Mouse (Mus musculus) embryonic facial prominence, embryonic 10.5 days (tissue): ENCODE measurements around the gene Rpa1. TPM values are rescaled to one million over a fixed set of nuclear protein-coding genes. Genes with fewer than 3 reads are reported as not detected.

Experiments
- DNase-seq: peaks from one replicate; pipeline ENCODE4 v3.0.0-alpha.2; 2017; ENCODE audit warnings: low spot score
- H3K27ac ChIP-seq: fragments of 300-500 bp; sonication (generic); replicated peaks from 2 replicates; pipeline ENCODE4 v1.5.1; 2016; ENCODE audit warnings: mild to moderate bottlenecking
- H3K27me3 ChIP-seq: fragments of 300-500 bp; sonication (generic); replicated peaks from 2 replicates; pipeline ENCODE4 v1.6.1; 2016; ENCODE audit warnings: low read depth, mild to moderate bottlenecking; ENCODE audit not compliant: poor library complexity, severe bottlenecking
- H3K36me3 ChIP-seq: fragments of 300-500 bp; sonication (generic); replicated peaks from 2 replicates; pipeline ENCODE4 v1.6.1; 2016; ENCODE audit warnings: mild to moderate bottlenecking, moderate library complexity
- H3K4me1 ChIP-seq: fragments of 300-500 bp; sonication (generic); 2 replicates; pipeline ENCODE4 v1.6.1; 2016
- H3K4me3 ChIP-seq: fragments of 300-500 bp; sonication (generic); 2 replicates; pipeline ENCODE4 v1.5.1; 2016; ENCODE audit warnings: mild to moderate bottlenecking, moderate library complexity
- H3K9me3 ChIP-seq: fragments of 300-500 bp; sonication (generic); 2 replicates; pipeline ENCODE4 v1.6.1; 2016; ENCODE audit warnings: mild to moderate bottlenecking
- WGBS: fragments of 180-500 bp; shearing (Covaris S2); methylation state at CpG from one replicate; pipeline ENCODE4 v1.1.7; 2016; 5-methylcytosine and 5-hydroxymethylcytosine counted together
- microRNA-seq: library from miRNA; unstranded; fragments of <30 nt; microRNA quantifications from one replicate; pipeline ENCODE4, GENCODE M21; 2017
- polyA plus RNA-seq: library from polyadenylated mRNA; unstranded; fragments of >200 nt; fragmentation: Nextera tagmentation; extraction: Ambion mirVana; gene quantifications from 2 replicates; pipeline ENCODE4 v1.2.1, GENCODE M21; 2016

Rpa1 gene
- polyA plus RNA-seq, 1 experiment from 2014 or later = 192 TPM

GRCm38 (mm10) chr11:75251557-75252070 is 96.5 kb downstream of the Rpa1 start:
- no peak for DNase-seq
- 0 out of 2 replicates have a peak overlapping the region, but pooled peaks have one; percentile 2 for H3K27ac ChIP-seq
- no peaks in the 10 kb centered on the region for H3K9me3 ChIP-seq
- no peak overlapping the region for H3K4me3 ChIP-seq
- 31% methylated on average over 7 of the region's 7 CpGs for WGBS
- H3K36me3 ChIP-seq = no peaks in the 10 kb centered on the region
- H3K27me3 ChIP-seq = 0 out of 2 replicates have a peak, but pooled peaks cover 8% of the 10 kb centered on the region
- H3K4me1 ChIP-seq = peaks cover 53% of the 10 kb centered on the region

GRCm38 (mm10) chr11:75251006-75251512 is 97.1 kb downstream of the Rpa1 start:
- WGBS = 70% methylated on average over 4 of the region's 4 CpGs
- peaks cover 54% of the 10 kb centered on the region for H3K4me1 ChIP-seq
- H3K27me3 ChIP-seq = 0 out of 2 replicates have a peak, but pooled peaks cover 8% of the 10 kb centered on the region
- H3K36me3 ChIP-seq = no peaks in the 10 kb centered on the region
- H3K4me3 ChIP-seq = no peak overlapping the region
- H3K27ac ChIP-seq = no peak overlapping the region
- no peaks in the 10 kb centered on the region for H3K9me3 ChIP-seq
- no peak for DNase-seq

DNA sequence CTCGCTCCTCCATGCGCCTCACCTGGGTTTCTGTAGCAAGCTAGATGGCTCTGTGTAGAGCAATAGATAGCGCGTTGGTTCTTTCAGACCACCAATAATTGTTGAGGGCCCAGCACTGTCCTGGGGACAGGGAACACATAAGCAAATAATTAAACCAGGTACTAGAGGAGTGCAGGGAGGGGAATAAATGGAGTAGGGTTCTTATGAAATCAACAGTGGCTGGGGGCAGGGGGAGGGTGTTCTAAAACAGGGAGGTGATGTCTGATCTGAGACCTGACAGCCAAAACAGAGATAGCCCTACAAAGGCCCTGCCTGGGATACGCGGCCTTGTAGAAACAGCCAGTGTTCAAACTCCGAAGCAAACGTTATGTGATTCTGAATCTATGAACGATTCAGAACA is 98.5 kb downstream of the Rpa1 start:
- Histone ChIP-seq H3K27ac (0 out of 2 replicates have a peak overlapping the region, but pooled peaks have one; percentile 60), H3K9me3 (no peaks in the 10 kb centered on the region), H3K36me3 (no peaks in the 10 kb centered on the region), H3K4me1 (peaks cover 60% of the 10 kb centered on the region), H3K4me3 (no peak overlapping the region), H3K27me3 (0 out of 2 replicates have a peak, but pooled peaks cover 8% of the 10 kb centered on the region)
- 87% methylated on average over 9 of the region's 9 CpGs for whole genome bisulfite sequencing
- no peak for DNase-seq

Small RNA genes lying within 50 kb of the gene (microRNA-seq; reads per million reads assigned to microRNA genes)
- not detected for gene Gm47300

Other genes with a start within 250 kb of the Rpa1 start
- gene Hic1, start 178.8 kb downstream of the Rpa1 start, polyA plus RNA-seq = 0.23 and 1.3 TPM in 2 replicates
- 35.4 and 36.7 TPM in 2 replicates for gene Ovca2, start 169.5 kb downstream of the Rpa1 start, polyA plus RNA-seq
- gene Dph1, start 157.1 kb downstream of the Rpa1 start, polyA plus RNA-seq = 24.9 and 29.2 TPM in 2 replicates
- gene Rtn4rl1, start 154.5 kb downstream of the Rpa1 start, polyA plus RNA-seq = 1.5 and 2.1 TPM in 2 replicates
- 18.2 TPM in 2 replicates for gene Smyd4, start 109 bp upstream of the Rpa1 start, polyA plus RNA-seq
- gene Serpinf1, start 74.4 kb upstream of the Rpa1 start, polyA plus RNA-seq = 211 and 216 TPM in 2 replicates
- gene Serpinf2, start 91.3 kb upstream of the Rpa1 start, polyA plus RNA-seq = not detected in 2 replicates
- gene Wdr81, start 106.4 kb upstream of the Rpa1 start, polyA plus RNA-seq = 6.0 and 6.8 TPM in 2 replicates
- 11.1 and 12.7 TPM in 2 replicates for gene Tlcd2, start 113.4 kb upstream of the Rpa1 start, polyA plus RNA-seq
- gene Prpf8, start 138.5 kb upstream of the Rpa1 start, polyA plus RNA-seq = 74.0 and 76.5 TPM in 2 replicates
- gene Rilp, start 161.8 kb upstream of the Rpa1 start, polyA plus RNA-seq = 0.17 and 0.23 TPM in 2 replicates
- 4.8 and 5.1 TPM in 2 replicates for gene Scarf1, start 165.2 kb upstream of the Rpa1 start, polyA plus RNA-seq
- 5.1 and 5.6 TPM in 2 replicates for gene Slc43a2, start 183.4 kb upstream of the Rpa1 start, polyA plus RNA-seq
- gene Pitpna, start 239.8 kb upstream of the Rpa1 start, polyA plus RNA-seq = 61.5 TPM in 2 replicates